Mouse (Mus musculus) cerebellum, postnatal 10 days (tissue): ENCODE data around the gene Gpr12.
"Not testable (repeated sequence)": the region's sequence is repeated elsewhere in the genome, so short reads cannot be mapped to it uniquely, and the experiment has no call there.

Source experiments
- DNase-seq, 2 experiments: peaks; one replicate each; pipeline ENCODE4 v3.0.0; 2021; ENCODE audit warnings: mixed read lengths in 2 of 2

Gpr12 gene

GRCm38 (mm10) chr5:146584478-146585306, at the start of gene Gpr12:
TSS of gene Gpr12 (minus strand) at chr5:146585239.
- DNase-seq: peak; percentile 40 to 50

- DNase-seq: no peak
These were observed 46.6 kb upstream of the Gpr12 start for GRCm38 (mm10) chr5:146631602-146632001.

GRCm38 (mm10) chr5:146630961-146631360, 45.9 kb upstream of the Gpr12 start:
- peak; percentile 60 to 66 for DNase-seq

GRCm38 (mm10) chr5:146629636-146630035, 44.6 kb upstream of the Gpr12 start:
- peak; percentile 65 to 68 for DNase-seq

- DNase-seq: no peak
These were observed 43.8 kb upstream of the Gpr12 start for GRCm38 (mm10) chr5:146628804-146629203.

- DNase-seq: no peak
These were observed 42.9 kb upstream of the Gpr12 start for GRCm38 (mm10) chr5:146627901-146628300.

GRCm38 (mm10) chr5:146625635-146626311, 40.7 kb upstream of the Gpr12 start:
- peak; percentile 25 to 29 for DNase-seq

GRCm38 (mm10) chr5:146611830-146612229, 26.8 kb upstream of the Gpr12 start:
- DNase-seq: no peak

- no peak for DNase-seq
These were observed 26.0 kb upstream of the Gpr12 start for GRCm38 (mm10) chr5:146611009-146611408.

- DNase-seq: no peak
These were observed 24.6 kb upstream of the Gpr12 start for GRCm38 (mm10) chr5:146609646-146610045.

- no peak for DNase-seq
These were observed 22.8 kb upstream of the Gpr12 start for GRCm38 (mm10) chr5:146607816-146608215.

GRCm38 (mm10) chr5:146606895-146607294, 21.9 kb upstream of the Gpr12 start:
- no peak for DNase-seq

- no peak for DNase-seq
These were observed 21.2 kb upstream of the Gpr12 start for GRCm38 (mm10) chr5:146606221-146606620.

- no peak for DNase-seq
These were observed 14.9 kb upstream of the Gpr12 start for GRCm38 (mm10) chr5:146599970-146600369.

GRCm38 (mm10) chr5:146599216-146599615, 14.2 kb upstream of the Gpr12 start:
- not testable (repeated sequence) for DNase-seq

- no peak for DNase-seq
These were observed 13.4 kb upstream of the Gpr12 start for GRCm38 (mm10) chr5:146598215-146599119.

GRCm38 (mm10) chr5:146597503-146597874, 12.4 kb upstream of the Gpr12 start:
- DNase-seq: no peak

- DNase-seq: no peak
These were observed 11.8 kb upstream of the Gpr12 start for GRCm38 (mm10) chr5:146596612-146597502.

- no peak for DNase-seq
These were observed 7.5 kb upstream of the Gpr12 start for GRCm38 (mm10) chr5:146592580-146592979.

- no peak for DNase-seq
These were observed 6.6 kb upstream of the Gpr12 start for GRCm38 (mm10) chr5:146591636-146592035.

- DNase-seq: peak; percentile 27 to 40
These were observed 5.9 kb upstream of the Gpr12 start for GRCm38 (mm10) chr5:146590987-146591386.
